Mouse (Mus musculus): ENCODE measurements at regions not wholly inside any gene's neighbourhood (a gene's known extent, or its start where the extent isn't known, plus 50 kb on each side); places are given as distances from the start of the nearest gene placed in this dataset.

DNA sequence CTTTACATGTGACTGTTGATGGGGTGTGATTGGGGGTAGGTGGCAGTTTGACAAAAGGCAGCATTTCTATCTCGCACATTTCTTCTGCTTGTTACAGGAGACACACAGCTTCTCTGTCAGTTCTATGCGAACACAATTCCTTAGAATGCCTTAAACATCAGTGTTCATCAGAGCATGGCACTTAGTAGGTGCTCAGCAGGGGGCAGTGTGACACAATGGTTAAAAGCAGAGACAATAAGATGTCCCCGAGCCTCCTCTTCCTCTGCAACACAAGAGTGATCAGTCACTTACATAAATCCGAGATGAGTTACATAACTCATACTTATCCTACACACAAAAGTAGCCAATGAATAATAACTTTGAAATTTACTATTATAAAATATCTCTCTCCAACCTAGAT lies 688.1 kb downstream of the Gm826 start:
- no peak for ATAC-seq (ENCODE audit: insufficient read depth)

GRCm38 (mm10) chr2:159646595-159646994 lies 687.4 kb downstream of the Gm826 start:
- no peak overlapping the region for H3K4me2 ChIP-seq
- H3K9ac ChIP-seq: no peak overlapping the region
- 72% methylated on average over 2 of the region's 2 CpGs for WGBS
- no peak for TF ChIP-seq CTCF (IDR thresholded peaks at IDR 0.05; ENCODE audit: low read depth)
- H3K9me3 ChIP-seq (ENCODE audit: low read depth, low read length): no peaks in the 10 kb centered on the region
- no peaks in the 10 kb centered on the region for H3K36me3 ChIP-seq (ENCODE audit: insufficient read depth)
- no peaks in the 10 kb centered on the region for H3K27me3 ChIP-seq (ENCODE audit: insufficient read depth, low read length)
- DNase-seq (peak; percentile 13), ATAC-seq (ENCODE audit: insufficient read depth) (no peak)
- no peak overlapping the region for H3K27ac ChIP-seq (ENCODE audit: low read depth)
- no peaks in the 10 kb centered on the region for H3K4me1 ChIP-seq (ENCODE audit: insufficient read depth)
- H3K4me3 ChIP-seq (ENCODE audit: low read depth, low read length): no peak overlapping the region

More for the DNA sequence above, 688.1 kb downstream of the Gm826 start:
- peak; percentile 72 for DNase-seq
- no peak overlapping the region for H3K4me3 ChIP-seq (ENCODE audit: low read depth, low read length)
- H3K9ac ChIP-seq: no peak overlapping the region
- H3K4me1 ChIP-seq (ENCODE audit: insufficient read depth): no peaks in the 10 kb centered on the region
- no peak overlapping the region for H3K4me2 ChIP-seq
- 39% methylated on average over 4 of the region's 4 CpGs for WGBS
- no peaks in the 10 kb centered on the region for H3K36me3 ChIP-seq (ENCODE audit: insufficient read depth)
- H3K9me3 ChIP-seq (ENCODE audit: low read depth, low read length): no peaks in the 10 kb centered on the region
- no peaks in the 10 kb centered on the region for H3K27me3 ChIP-seq (ENCODE audit: insufficient read depth, low read length)
- H3K27ac ChIP-seq (ENCODE audit: low read depth): no peak overlapping the region
- peak; percentile 62 for TF ChIP-seq CTCF (IDR thresholded peaks at IDR 0.05; ENCODE audit: low read depth)

DNA sequence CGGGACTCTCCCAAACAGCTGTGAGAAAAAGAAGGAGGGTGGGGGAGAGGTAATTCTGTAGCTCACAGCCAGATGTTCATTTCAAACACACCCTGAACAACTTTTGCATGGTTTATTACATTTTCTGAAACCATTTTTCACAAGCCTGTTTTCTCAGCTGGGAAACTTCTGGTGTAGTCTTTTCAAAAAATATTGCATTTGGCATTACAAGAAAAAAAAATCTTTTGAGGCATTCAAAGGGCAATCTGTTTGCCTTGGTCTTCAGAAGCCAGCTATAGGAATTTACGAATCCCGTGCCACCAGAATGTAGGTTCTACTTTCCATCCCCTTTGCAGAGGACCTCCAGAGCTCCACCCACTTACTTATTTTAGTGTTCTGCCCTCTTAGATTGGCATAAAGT lies 681.7 kb downstream of the Gm826 start:
- H3K4me1 ChIP-seq (ENCODE audit: insufficient read depth): no peaks in the 10 kb centered on the region
- 78% methylated on average over 3 of the region's 3 CpGs for WGBS
- H3K4me2 ChIP-seq: no peak overlapping the region
- DNase-seq: no peak
- H3K36me3 ChIP-seq (ENCODE audit: insufficient read depth): no peaks in the 10 kb centered on the region
- no peak for TF ChIP-seq CTCF (IDR thresholded peaks at IDR 0.05; ENCODE audit: low read depth)
- H3K27ac ChIP-seq (ENCODE audit: low read depth): no peak overlapping the region
- H3K9ac ChIP-seq: no peak overlapping the region
- H3K9me3 ChIP-seq (ENCODE audit: low read depth, low read length): no peaks in the 10 kb centered on the region
- no peak overlapping the region for H3K4me3 ChIP-seq (ENCODE audit: low read depth, low read length)
- ATAC-seq (ENCODE audit: insufficient read depth): no peak
- H3K27me3 ChIP-seq (ENCODE audit: insufficient read depth, low read length): no peaks in the 10 kb centered on the region

- no peak for ATAC-seq (ENCODE audit: insufficient read depth)
- Histone ChIP-seq H3K4me3 (ENCODE audit: low read depth, low read length) (no peak overlapping the region), H3K36me3 (ENCODE audit: insufficient read depth) (no peaks in the 10 kb centered on the region), H3K4me1 (ENCODE audit: insufficient read depth) (no peaks in the 10 kb centered on the region), H3K27me3 (ENCODE audit: insufficient read depth, low read length) (no peaks in the 10 kb centered on the region), H3K4me2 (no peak overlapping the region), H3K9ac (no peak overlapping the region), H3K9me3 (ENCODE audit: low read depth, low read length) (no peaks in the 10 kb centered on the region), H3K27ac (ENCODE audit: low read depth) (no peak overlapping the region)
- WGBS: 22% methylated on average over 3 of the region's 3 CpGs
- DNase-seq: no peak
- TF ChIP-seq CTCF (IDR thresholded peaks at IDR 0.05; ENCODE audit: low read depth): no peak
Measured at GRCm38 (mm10) chr2:159676845-159677244, 657.1 kb downstream of the Gm826 start.

DNA sequence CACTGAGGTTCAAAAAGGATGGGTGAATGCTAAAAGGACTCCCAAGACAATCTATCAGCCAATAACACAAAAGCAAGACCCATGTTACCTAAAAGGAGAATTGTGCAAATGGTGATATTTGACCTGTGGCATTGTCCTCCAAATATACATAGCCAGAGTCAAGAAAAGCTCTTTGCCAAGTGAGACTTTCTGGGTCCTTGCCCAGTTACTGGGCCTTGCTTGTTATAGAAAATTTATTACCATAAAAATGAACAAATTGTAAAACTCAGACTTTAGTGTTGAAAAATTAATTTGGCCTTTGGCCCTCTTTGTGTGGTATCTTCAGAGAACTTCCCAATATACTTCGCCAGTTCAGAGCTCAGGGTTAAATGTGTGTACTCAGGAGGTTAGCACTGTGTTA lies 653.3 kb downstream of the Gm826 start:
- Histone ChIP-seq H3K9ac (no peak overlapping the region), H3K4me2 (no peak overlapping the region), H3K9me3 (ENCODE audit: low read depth, low read length) (no peaks in the 10 kb centered on the region), H3K4me3 (ENCODE audit: low read depth, low read length) (no peak overlapping the region), H3K36me3 (ENCODE audit: insufficient read depth) (no peaks in the 10 kb centered on the region), H3K4me1 (ENCODE audit: insufficient read depth) (no peaks in the 10 kb centered on the region), H3K27me3 (ENCODE audit: insufficient read depth, low read length) (no peaks in the 10 kb centered on the region), H3K27ac (ENCODE audit: low read depth) (no peak overlapping the region)
- ATAC-seq (ENCODE audit: insufficient read depth) (no peak), DNase-seq (no peak)
- TF ChIP-seq CTCF (IDR thresholded peaks at IDR 0.05; ENCODE audit: low read depth): no peak
- WGBS: 43% methylated on average over 1 of the region's 1 CpGs

DNA sequence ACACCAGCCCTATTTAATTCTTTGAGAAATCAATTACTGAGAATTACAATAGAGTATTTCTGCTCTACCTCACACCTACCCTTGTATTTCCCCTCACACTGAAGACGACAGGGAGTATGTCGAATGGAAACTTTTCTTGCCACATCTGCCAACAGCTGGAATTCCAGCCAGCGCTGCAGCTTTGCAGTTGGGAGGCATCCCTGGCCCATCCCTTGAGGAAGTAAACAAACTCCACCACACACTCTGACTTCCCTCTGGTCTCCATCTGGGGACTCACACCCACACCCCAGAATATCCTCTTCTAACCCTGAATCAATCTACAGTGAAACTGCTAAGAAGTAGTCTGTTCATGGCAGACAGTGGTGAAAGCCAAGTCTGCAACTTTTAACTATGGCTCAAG lies 630.9 kb downstream of the Gm826 start:
- Histone ChIP-seq H3K9ac (no peak overlapping the region), H3K36me3 (ENCODE audit: insufficient read depth) (no peaks in the 10 kb centered on the region), H3K4me3 (ENCODE audit: low read depth, low read length) (no peak overlapping the region), H3K9me3 (ENCODE audit: low read depth, low read length) (peaks cover 8% of the 10 kb centered on the region; the same call in 1 of the 2 replicates), H3K27me3 (ENCODE audit: insufficient read depth, low read length) (no peaks in the 10 kb centered on the region), H3K4me2 (no peak overlapping the region), H3K4me1 (ENCODE audit: insufficient read depth) (no peaks in the 10 kb centered on the region), H3K27ac (ENCODE audit: low read depth) (no peak overlapping the region)
- ATAC-seq (ENCODE audit: insufficient read depth) (peak; percentile 62; the same call in 1 of the 2 replicates), DNase-seq (peak; percentile 59)
- no peak for TF ChIP-seq CTCF (IDR thresholded peaks at IDR 0.05; ENCODE audit: low read depth)
- 38% methylated on average over 3 of the region's 3 CpGs for WGBS

- Histone ChIP-seq H3K36me3 (ENCODE audit: insufficient read depth) (no peaks in the 10 kb centered on the region), H3K9ac (no peak overlapping the region), H3K27ac (ENCODE audit: low read depth) (no peak overlapping the region), H3K4me2 (no peak overlapping the region), H3K27me3 (ENCODE audit: insufficient read depth, low read length) (no peaks in the 10 kb centered on the region), H3K4me3 (ENCODE audit: low read depth, low read length) (no peak overlapping the region), H3K4me1 (ENCODE audit: insufficient read depth) (no peaks in the 10 kb centered on the region), H3K9me3 (ENCODE audit: low read depth, low read length) (no peaks in the 10 kb centered on the region)
- DNase-seq: no peak
- WGBS: 67% methylated on average over 2 of the region's 2 CpGs
- no peak for TF ChIP-seq CTCF (IDR thresholded peaks at IDR 0.05; ENCODE audit: low read depth)
- no peak for ATAC-seq (ENCODE audit: insufficient read depth)
Measured at GRCm38 (mm10) chr2:159708141-159708540, 625.8 kb downstream of the Gm826 start.

GRCm38 (mm10) chr2:159714633-159715032 lies 619.3 kb downstream of the Gm826 start:
- Histone ChIP-seq H3K27me3 (ENCODE audit: insufficient read depth, low read length) (no peaks in the 10 kb centered on the region), H3K4me3 (ENCODE audit: low read depth, low read length) (no peak overlapping the region), H3K27ac (ENCODE audit: low read depth) (no peak overlapping the region), H3K9ac (no peak overlapping the region), H3K4me1 (ENCODE audit: insufficient read depth) (peaks cover 6% of the 10 kb centered on the region), H3K4me2 (no peak overlapping the region), H3K36me3 (ENCODE audit: insufficient read depth) (no peaks in the 10 kb centered on the region), H3K9me3 (ENCODE audit: low read depth, low read length) (no peaks in the 10 kb centered on the region)
- DNase-seq (no peak), ATAC-seq (ENCODE audit: insufficient read depth) (no peak)
- no peak for TF ChIP-seq CTCF (IDR thresholded peaks at IDR 0.05; ENCODE audit: low read depth)
- 70% methylated on average over 3 of the region's 3 CpGs for WGBS

Data from lung, embryonic 14.5 days (tissue).